Mouse (Mus musculus) cerebellum, postnatal 36 days (tissue): ENCODE measurements around the gene Gna14.

ENCODE experiments used
- DNase-seq, 2 experiments: peaks; one replicate each; pipeline ENCODE4 v3.0.0; 2021 to 2022; ENCODE audit warnings: mixed read lengths in 2 of 2

The Gna14 gene

DNA sequence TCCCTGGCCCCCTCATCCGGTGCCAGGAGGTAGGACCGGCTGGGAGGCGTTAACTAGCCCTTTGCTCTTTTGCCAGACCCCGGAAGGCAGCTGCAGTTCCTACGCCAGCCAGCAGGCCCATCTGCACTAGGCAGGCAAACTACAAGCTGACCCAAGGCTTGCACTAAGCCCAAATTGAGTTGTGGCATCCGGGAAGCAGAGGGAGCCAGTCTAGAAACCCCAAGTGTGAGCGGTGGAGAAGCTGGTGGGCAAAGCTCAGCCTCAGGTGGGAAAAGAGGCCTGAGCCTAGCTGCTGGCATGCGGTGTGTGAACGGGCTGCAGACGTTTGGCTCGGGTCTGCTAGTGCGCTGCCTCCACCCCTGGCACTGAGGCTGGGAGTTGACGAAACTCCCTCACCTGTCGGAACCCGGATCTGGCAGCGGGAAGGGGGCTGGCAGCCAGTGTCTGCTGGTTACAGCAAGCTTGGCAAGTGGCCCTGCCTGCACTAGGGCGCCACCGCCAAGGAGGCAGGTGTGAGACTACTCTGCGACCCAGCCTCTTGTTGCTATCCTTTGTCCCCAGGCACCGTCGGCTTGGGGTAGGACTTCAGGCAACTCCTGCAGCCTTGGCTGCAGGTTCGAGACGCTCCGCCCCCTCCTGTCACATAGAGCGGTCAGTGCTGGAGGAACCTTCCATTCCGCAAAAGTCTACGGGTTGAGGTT, at the start of gene Gna14:
TSS of gene Gna14 (plus strand) at position 232 of the 701 bp plus-strand sequence.
- peak; percentile 34 to 56 for DNase-seq

DNA sequence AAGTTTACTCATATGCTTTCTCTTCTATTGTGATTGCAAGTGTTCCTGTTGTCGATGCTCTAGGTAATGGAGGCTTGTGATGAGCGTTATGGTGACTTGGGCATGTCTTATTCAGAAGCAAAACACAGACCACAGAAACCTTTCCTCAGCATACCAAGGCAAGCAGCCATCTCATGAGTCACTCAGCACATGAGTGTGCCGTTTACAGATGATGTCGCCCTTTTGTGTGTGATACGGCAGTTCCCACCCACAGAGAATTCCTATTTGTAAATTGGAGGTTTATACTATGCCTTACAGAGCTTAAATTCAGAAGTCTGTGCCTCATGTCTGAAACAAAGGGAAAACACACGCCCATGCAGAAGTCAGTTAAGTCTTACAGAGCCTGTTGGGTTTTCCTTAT, 49.0 kb upstream of the Gna14 start:
- DNase-seq = no peak

DNA sequence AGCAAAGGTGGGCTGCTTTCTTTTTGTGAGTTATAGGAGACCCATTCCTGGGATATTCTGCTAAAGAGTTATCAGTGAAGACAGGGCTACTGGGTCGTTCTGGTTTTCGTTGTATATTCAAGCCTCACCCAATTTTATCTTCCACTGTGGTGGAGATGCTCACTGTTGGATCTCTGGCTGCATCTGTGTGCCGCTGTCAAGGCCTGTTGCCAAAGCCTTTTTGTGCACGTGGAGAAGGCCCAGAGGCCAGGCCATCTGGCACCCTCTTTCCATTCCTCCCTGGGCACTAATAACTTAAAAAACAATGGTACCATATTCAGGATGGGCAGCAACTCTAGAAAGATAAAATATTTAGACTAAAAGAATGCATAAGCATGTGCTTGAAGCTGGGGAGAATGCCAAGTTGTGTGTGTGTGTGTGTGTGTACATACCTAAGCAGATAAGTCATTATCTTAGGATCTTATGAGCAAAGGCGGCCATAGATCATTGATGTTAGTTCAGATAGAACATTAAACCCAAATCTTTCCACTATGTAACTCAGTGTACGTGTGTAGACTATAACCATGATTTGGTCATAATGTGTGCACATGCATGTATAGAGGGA, 45.3 kb upstream of the Gna14 start:
- no peak for DNase-seq

DNA sequence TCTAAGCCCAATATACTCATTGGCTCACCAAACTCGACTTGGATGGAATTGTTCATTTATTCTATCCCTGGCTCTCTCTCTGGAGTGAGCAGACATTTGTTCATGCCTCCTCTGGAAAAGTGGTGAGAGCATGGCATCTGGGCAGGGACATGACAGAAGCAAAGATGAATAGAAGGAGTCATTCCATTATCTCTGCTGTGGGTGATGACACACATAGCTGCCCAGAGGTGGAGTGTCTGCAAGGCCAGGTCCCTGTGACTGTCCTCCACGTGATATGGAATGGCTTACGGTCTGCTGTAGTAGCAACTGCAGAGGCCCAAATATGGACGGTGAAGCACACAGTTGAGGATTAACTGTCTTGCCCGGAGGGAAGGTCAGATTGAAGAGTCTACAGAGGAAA, 41.2 kb upstream of the Gna14 start:
- no peak for DNase-seq

DNA sequence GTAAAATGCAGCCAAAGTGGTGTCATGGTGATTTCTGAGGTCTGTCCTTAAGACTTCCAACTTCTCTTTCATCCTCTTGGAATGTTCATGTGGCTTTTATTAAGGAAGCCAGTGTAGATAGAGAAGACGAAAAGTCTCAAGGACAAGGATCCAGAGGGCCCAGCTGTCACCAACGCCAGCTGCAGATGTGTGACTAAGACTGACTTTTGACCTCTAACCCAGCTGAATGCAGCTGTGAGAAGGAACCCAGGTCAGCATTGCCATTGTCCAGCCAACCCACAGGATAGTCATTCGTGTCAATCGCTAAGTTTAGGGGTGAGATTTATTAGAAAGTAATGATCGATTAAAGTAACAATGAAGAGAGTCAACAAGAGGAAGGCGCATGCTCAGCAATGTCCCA, 32.5 kb upstream of the Gna14 start:
- DNase-seq = no peak

DNA sequence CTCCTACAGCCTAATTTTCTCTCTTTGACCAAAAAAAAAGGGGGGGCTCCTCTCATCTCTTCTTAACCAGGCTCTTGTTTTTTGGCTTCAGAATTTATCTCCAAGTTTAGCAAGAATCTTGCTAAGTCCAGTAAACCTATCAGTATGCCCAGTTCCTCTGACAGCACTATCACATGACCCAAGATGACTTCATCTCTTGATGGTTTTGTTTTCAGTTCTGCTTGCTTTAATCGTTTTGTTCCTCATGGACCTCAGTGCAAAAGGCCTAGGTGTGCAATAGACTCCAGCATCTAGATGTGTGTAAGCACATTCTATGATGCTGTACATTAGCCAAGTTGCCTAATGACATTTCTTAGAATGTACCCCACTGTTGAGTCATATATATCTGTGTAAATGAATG, 27.8 kb upstream of the Gna14 start:
- DNase-seq = no peak

DNA sequence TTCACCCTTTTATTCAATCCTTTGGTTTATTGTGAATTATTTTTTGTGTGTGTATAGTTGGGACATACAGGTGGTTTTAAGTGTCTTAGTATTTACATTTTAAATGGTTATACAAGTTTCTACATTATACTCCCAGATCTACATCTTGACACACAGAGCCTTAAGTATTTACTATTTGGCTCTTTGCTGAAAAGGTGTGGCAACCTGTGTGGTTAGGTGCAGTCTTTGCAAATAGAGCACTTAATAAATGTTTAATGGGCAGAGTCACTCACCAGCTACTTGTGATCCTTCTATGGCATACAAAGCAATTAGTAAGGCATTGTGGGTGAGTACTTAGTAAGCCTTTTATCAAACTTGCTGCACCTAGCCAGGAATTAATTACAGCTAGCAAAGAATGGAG, 24.3 kb upstream of the Gna14 start:
- DNase-seq = no peak

DNA sequence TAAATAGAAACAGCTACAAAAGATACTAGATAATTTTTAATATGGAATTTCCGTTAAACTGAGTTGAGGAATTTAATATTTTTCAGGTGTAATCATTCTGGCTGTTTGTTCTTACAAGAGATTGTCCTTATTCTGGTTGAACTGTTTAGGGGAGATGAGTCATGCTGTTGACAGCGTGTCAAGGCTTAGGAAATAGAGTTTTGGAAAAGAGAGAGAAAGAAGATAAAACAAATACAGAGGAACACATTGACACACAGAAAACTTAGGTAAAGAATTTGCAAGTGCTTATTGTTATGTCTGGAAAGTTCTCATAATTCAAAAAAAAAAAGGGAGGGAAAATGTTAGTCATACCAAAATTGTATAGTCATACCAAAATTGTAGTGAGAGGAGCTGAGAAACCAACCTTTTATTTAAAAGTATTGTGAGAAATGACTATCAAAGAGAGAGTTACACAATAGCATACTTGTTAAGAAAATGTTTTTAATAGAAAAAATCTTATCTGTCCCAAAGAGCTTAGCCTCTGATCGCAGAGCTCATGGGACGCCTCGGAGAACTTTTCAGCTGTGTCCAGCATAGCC, 17.4 kb upstream of the Gna14 start:
- DNase-seq = no peak

DNA sequence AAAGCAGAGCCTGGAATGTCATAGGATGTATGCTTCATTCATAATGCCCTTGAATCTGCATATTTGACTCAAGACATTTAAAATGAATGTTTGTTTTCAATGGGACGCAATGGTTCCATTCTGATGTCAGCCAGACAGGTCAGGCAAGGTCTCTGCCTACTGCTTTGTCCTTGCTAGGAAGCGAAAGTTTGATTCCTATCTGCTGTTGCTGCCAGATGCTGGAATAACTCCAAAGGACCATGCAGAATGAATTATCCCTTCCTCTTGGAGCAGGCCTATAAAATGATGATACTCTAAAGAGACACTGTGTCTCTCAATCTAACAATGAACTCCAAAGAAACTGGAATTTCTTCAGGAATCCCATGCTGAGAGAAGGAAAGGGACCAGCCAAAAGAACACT, 10.0 kb upstream of the Gna14 start:
- DNase-seq = no peak

DNA sequence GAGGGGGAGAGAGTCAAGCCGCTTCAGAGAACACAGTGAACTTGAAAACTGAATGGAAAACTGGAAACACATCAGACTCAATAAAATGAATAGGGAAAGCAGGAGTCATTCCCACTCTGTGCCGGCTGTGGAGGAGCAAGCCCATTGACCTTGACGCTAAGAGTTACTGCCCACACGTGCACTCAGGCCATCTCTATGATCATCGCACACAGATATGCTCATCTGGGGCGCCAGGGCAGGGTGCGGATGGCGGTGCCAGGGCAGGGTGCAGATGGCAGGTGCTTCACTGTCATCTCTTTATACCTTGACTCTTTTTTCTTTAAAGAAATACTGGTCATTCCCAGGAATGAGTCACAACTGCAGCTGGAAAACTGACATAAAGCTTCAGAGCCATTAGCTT, 4.2 kb upstream of the Gna14 start:
- no peak for DNase-seq

DNA sequence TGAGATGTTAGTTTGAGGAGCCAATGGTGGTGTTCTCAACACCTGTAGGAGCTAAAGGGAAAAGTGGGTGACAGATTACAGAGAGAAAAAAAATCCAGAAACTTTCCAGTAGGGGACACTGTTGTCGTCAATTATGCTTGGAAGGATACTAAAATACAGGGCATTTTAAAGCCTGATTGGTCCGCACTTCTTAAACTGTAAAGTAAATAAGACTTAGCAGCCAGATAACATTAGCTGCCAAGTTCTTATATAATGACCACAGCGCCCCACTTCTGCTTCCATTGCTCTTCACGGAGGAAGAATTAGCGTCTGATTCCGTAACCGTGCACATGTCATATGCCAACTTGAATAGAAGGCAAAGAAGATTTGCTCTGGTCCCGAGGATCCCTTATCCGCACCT, 683 bp upstream of the Gna14 start:
- no peak for DNase-seq

DNA sequence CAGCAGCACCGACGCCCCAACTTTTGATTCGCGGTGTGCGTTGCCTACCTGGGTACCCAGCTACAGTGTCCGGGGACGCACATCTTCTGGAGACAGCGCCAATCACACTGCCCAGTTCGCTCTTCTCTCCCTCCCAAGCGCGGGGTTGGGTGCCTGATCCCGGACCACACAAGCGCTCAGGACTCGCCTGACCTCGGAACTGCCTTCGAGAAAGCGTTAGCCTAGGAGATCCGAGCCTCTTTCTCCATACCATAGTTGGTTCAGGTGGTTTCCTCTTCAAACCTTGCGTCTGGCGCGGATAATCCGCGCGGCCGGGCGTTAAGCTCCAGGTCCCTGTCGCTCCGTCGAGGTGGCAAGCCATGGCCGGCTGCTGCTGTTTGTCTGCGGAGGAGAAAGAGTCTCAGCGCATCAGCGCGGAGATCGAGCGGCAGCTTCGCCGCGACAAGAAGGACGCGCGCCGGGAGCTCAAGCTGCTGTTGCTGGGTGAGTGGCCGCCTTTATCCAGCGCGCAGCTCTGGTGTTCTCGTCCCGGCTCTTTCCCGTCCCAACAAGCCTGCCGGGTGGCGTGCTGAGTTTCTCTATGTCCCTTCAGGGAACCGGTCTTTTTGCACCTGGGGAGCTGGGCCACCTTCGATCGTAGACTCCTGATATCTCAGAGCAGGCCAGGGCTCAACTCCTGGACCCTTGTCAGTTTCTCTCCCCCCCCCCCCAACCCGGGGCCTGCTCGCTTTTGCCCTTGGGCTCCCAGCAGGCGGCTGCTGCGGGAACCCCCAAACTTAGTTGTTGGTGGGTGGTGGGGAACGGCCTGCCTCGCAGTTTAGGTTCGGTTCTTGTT, 990 bp downstream of the Gna14 start:
- no peak for DNase-seq

DNA sequence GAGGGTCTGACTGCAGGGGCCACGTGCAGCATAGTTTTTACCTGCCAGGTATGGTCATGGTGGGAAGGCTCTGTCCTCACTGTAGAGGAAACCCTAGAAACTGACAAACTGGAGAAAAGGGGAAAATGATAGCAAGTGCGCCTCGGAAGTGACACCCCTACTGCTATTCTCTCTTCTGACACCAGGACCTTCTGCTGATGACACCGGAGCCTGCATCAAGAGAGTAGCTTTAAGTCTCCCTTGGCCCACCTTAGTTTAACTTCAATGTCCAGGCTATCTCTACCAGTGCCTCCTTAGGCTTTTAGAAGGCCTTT, 1.6 kb downstream of the Gna14 start:
- DNase-seq = no peak

DNA sequence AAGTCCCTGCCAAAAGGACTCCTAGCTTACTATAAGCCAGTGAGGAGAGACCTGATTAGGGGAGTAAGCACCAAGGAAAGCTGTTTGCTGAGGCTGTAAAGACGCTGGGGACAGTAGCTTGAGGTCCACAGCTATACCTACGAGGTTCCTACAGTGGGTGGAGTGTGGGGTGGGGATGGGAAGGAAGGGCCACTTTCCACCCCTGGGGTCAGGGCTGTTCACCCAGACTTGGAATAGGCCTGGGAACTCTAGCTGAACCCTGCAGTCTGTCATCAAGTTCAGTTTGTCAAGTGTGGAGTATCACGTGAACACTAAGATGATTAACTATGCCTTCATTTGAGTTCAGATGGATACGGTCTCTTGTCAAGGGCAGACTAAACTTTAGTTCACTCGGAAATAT, 2.3 kb downstream of the Gna14 start:
- DNase-seq = no peak

DNA sequence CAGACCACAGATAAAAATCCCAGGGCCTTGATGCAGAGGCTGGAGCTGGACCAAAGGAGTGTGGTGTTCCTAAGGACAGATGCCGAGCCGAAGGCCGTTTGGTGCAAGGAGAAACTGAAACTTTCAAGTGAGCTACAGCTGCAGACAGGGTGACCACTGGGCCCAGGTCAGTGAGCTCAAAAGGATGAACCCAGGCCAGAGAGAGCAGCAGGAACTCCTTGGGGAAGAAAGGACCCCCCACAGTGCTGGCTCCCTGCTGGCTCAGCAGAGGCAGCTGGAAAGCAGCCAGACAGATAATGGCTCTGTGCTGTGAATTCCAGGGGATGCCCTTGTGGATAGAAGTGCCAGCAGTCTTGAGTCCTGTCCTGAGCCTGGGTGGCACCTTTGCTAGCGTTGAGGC, 3.7 kb downstream of the Gna14 start:
- no peak for DNase-seq

DNA sequence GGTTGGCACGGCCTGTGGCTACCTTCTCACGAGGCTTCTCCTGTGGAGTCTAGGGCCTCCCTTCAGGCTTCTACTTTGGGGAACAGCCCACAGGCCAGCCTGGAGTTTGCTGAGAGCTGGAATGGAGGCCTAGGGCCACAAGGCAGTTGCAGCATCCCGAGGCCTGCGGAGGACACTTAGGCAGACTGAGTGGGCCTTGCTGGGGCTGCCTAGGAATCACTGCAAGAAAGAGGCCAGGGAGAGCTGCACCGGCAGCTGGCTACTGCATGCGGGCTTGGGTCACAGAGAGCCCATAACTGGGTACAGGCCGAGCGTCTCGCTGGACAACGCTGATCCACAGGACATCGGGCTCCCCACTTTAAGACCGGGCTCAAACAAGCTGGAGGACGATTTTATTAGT, 4.3 kb downstream of the Gna14 start:
- no peak for DNase-seq

DNA sequence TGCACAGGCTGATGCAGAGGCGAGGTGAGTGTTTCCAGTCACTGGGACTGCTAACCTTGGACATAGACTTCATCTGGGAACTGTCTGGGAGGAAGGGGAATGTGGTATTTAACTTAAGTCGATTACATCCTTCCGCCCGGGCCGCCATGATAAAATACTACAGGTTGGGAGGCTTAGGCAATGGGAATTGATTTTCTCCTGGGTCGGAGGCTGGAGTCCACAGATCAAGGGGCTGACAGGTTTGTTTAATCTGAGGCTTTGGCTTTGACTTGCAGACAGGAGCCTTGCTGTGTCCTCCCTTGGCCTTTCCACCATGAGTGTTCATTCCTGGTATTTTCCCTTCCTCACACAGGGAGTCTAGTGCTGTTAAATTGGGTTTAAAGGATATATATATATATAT, 5.8 kb downstream of the Gna14 start:
- DNase-seq = no peak

DNA sequence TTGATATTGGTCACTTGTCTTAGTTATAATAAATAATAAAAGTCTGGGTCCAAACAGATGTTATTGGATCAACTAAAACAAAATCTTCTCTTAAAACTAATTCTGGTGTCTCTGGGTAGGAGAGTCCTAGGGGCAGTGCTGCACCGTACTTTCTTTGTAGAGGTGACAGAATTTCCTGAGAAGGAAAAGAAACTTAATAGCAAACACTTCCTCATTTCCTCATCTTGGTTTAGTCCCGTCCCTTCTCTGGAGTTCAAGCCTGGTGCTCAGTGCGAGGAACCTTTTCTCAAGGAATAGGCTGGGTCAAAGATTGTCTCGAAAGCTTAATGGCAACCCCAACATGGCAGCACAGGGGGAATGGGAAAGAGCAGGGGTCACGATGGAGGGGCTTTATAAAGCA, 7.8 kb downstream of the Gna14 start:
- DNase-seq = no peak

DNA sequence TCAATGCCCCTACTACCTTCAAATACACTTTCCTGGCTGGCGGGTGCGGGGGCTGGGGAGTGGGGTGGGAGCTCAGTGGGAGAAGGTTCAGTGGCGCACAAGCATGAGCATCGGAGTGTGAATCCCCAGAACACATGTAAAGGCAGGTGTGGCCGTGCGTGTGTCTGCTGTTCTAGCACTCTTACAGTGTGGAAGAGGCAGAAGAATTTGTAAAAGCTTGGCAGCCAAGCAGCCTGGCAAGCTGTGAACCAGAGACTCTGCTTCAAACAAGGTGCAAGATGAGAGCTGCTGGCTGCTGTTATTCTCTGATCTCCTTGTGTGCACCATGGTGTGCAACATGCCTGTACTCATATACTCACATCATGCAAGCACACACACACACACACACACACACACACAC, 11.1 kb downstream of the Gna14 start:
- DNase-seq = no peak

DNA sequence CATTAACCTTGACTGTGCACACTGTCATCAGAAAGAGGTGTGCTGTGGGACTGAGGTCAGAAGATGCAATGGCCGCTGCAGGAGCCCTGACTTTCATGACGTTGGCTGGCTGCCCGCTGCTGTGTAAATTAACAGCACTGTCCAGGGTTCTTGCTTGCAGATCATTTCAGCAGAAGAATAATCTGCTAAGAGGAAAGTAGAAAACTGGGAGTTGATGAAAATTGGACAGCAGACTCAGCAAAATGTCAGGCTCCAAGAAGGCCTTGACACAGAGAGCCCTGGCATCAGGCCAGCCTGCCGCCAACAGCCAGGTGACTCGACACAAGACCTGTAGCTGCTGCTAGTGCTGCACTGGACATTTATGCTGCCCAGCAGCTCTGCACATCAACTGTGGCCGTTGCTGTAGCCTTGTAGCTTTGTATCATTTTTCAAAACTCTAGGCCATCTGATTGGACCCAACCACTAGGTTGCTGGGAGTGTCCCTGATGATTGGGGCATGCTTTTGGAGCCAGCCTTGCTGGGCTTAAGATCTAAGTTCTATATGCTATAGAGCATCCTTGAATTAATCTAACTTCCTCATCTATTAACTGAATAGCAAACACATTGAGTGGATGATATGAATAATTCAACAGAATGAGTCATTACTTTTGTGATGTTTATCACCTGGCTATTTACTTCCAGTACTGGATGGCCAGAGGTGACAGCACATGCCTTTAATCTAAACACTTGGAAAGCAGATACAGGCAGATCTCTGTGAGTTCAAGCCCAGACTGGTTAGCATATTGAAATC, 12.5 kb downstream of the Gna14 start:
- peak in 1 of 2 experiments; percentile 25 for DNase-seq

DNA sequence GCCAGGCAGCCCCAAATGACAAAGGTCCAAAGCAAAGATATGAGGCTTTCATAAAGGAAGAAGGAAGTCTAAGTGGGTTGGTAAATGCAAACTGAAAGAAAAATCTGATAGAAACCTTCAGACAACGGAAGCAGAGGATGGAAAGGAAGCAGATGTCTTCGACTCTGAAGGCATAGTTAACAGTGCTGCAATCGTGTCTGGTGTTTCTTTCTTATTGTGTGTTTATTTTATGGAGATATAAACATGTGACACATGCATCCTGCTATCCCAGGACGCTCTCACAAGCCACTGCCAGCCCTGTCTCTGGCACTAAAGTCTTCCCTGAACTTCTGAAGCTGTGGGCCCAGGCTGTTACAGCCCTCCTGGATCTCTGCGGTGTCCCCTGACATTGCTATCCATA, 13.2 kb downstream of the Gna14 start:
- no peak for DNase-seq

DNA sequence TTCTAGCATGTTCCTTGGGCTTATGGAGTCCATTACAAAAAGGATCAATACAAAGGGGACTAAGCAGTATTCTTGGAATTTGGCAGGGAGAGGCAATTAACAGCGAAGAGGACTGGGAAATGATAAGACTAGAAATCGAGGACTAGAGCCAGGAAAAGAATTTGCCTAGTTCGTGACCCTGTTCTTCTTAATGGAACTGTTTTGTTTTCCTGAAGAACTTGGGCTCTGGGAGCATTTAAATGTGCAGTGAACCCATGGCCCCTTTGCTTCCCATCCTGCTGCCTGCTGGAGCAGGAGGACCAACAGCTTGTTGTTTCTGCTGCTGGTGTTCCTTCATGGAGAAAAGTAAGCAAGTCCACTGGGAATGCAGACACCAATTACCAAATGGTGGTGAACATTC, 15.3 kb downstream of the Gna14 start:
- DNase-seq = no peak

DNA sequence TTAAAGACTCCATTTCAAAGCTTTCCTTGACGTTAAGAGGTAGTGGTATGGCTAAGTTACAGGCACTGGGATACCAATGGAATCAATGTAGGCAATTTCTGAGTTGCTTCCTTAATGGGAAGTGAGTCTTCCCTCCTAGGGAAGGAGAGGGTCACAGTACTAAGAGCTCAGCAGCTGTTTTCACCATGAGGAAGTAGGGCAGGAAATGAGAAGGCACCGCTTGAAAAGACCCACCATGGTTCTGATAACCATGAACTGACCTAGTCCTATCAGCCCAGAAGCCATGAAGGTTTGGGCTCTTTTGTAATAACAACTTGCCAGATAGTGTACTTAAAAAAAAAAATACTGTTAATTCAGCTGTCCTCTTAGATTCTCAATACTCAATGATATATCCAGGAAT, 20.6 kb downstream of the Gna14 start:
- DNase-seq = no peak
